In the genomic region with DNA sequence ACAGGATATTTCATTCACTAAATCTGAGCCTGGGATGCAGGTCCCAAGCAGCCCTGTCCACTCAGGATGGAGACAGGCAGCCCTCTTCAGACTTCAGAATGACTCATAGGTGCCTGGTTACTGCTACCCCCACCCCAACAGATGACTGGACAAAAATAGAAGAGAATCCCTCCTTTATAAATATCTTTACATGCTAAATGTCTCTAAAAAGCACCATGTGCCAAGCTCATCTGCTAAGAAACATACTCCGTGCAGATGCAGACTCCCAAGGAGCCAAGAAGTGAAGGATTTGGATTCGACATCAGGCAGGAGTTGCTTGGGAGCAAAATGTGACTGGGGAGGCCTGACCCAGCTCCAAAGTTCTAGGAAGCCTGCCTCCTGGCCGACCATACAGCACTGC, we compare ENCODE assay signal across 26 mouse cellular contexts. TPM values are rescaled to one million over a fixed set of nuclear protein-coding genes. Genes with fewer than 3 reads are reported as not detected.
"Had no signal": no experiment of that assay in that cellular context is flagged by ENCODE, and none has a peak within 500 bp of the region (broad histone marks: within the 10 kb centered on the region; RNA-seq: fewer than 3 reads in every experiment).

No protein-coding gene starts in this region.

- H3K4me1 ChIP-seq: heart, embryonic 13.5 days; heart, embryonic 15.5 days; hindbrain, embryonic 12.5 days; intestine, embryonic 15.5 days; limb, embryonic 10.5 days; limb, embryonic 12.5 days; liver, embryonic 13.5 days; liver, embryonic 15.5 days had no signal

- H3K9me3 ChIP-seq: heart, embryonic 13.5 days; heart, embryonic 15.5 days; hindbrain, embryonic 10.5 days; hindbrain, embryonic 12.5 days; intestine, embryonic 15.5 days; limb, embryonic 10.5 days; limb, embryonic 12.5 days; liver, embryonic 13.5 days; liver, embryonic 15.5 days had no signal

- H3K4me2 ChIP-seq: heart, embryonic 11.5 days; heart, embryonic 13.5 days; heart, embryonic 15.5 days; hindbrain, embryonic 12.5 days; hindbrain, embryonic 14.5 days; intestine, embryonic 15.5 days; limb, embryonic 12.5 days; liver, embryonic 11.5 days; liver, embryonic 13.5 days; liver, embryonic 15.5 days had no signal

- ATAC-seq: hindbrain, embryonic 16.5 days; inflammation-experienced regulatory T-cells, adult 6 months; intestine, embryonic 15.5 days; intestine, postnatal 0 days had no signal

- H3K36me3 ChIP-seq: heart, embryonic 13.5 days; heart, embryonic 15.5 days; hindbrain, embryonic 10.5 days; hindbrain, embryonic 12.5 days; intestine, embryonic 15.5 days; limb, embryonic 10.5 days; limb, embryonic 12.5 days; liver, embryonic 13.5 days; liver, embryonic 15.5 days had no signal

- H3K27me3 ChIP-seq: heart, embryonic 13.5 days; heart, embryonic 15.5 days; hindbrain, embryonic 12.5 days; intestine, embryonic 15.5 days; limb, embryonic 12.5 days; liver, embryonic 13.5 days; liver, embryonic 15.5 days had no signal

- H3K9ac ChIP-seq: heart, embryonic 13.5 days; heart, embryonic 15.5 days; hindbrain, embryonic 12.5 days; hindbrain, embryonic 14.5 days; intestine, embryonic 15.5 days; limb, embryonic 12.5 days; liver, embryonic 13.5 days; liver, embryonic 15.5 days had no signal

- H3K27ac ChIP-seq: heart, adult 2 months; heart, embryonic 13.5 days; heart, embryonic 15.5 days; hindbrain, embryonic 10.5 days; hindbrain, embryonic 12.5 days; hindbrain, embryonic 14.5 days; intestine, embryonic 15.5 days; limb, embryonic 10.5 days; limb, embryonic 12.5 days; liver, embryonic 13.5 days; liver, embryonic 15.5 days had no signal

- DNase-seq: gastrocnemius, postnatal 14 days; heart, adult 2 months; heart, postnatal 4 days; kidney, adult 18-20 months; kidney, adult 8-10 months; kidney, postnatal 10 days; kidney, postnatal 25 days; kidney, postnatal 4 days; liver; liver, embryonic 13.5 days had no signal

- H3K4me3 ChIP-seq: heart, adult 2 months; heart, embryonic 13.5 days; heart, embryonic 15.5 days; hindbrain, embryonic 10.5 days; hindbrain, embryonic 12.5 days; intestine, embryonic 15.5 days; left cerebral cortex, adult 2 months; limb, embryonic 10.5 days; limb, embryonic 12.5 days; liver, embryonic 13.5 days; liver, embryonic 15.5 days had no signal

RNA-seq across cellular contexts. Expression of a gene that starts 46.1 kb away (rescaled TPM):
- total RNA-seq: granulocyte monocyte progenitor cell, adult 5-6 weeks had no signal
- polyA plus RNA-seq: inflammation-experienced regulatory T-cells, adult 6 months; intestine, postnatal 0 days; liver, embryonic 15.5 days had no signal
